ENCODE assay signal across 12 mouse cellular contexts in genomic region chr1:31058861-31059351, GRCm38 (mm10).
DNase-seq lines count a peak whose midpoint lies in the region; ATAC-seq and TF ChIP-seq lines count a peak whose summit lies in the region.
"Had no signal": no experiment of that assay in that cellular context is flagged by ENCODE, and none has a peak within 500 bp of the region (broad histone marks: within the 10 kb centered on the region; RNA-seq: fewer than 3 reads in every experiment).

No protein-coding gene starts in this region.

- H3K27ac ChIP-seq in kidney, adult 2 months (ENCODE audit: insufficient read depth, low read depth, low read length): no peak overlapping the region
- H3K27ac ChIP-seq in intestine, embryonic 14.5 days (ENCODE audit: low read depth): no peak overlapping the region
- no peak overlapping the region for H3K27ac ChIP-seq in heart, embryonic 12.5 days (ENCODE audit: poor library complexity, severe bottlenecking)
- H3K27ac ChIP-seq: midbrain, embryonic 15.5 days had no signal

- H3K9ac ChIP-seq in intestine, embryonic 14.5 days (ENCODE audit: low read length): no peak overlapping the region
- no peak overlapping the region for H3K9ac ChIP-seq in heart, embryonic 12.5 days
- H3K9ac ChIP-seq: midbrain, embryonic 15.5 days had no signal

- no peaks in the 10 kb centered on the region for H3K27me3 ChIP-seq in kidney, adult 2 months (replicated peaks; ENCODE audit: control insufficient read depth, insufficient read depth, low read length)
- no peaks in the 10 kb centered on the region for H3K27me3 ChIP-seq in intestine, embryonic 14.5 days (replicated peaks; ENCODE audit: control insufficient read depth, insufficient read depth, low read length)
- no peaks in the 10 kb centered on the region for H3K27me3 ChIP-seq in heart, embryonic 12.5 days (replicated peaks)
- H3K27me3 ChIP-seq: midbrain, embryonic 15.5 days had no signal

- no peak for TF ChIP-seq CTCF in kidney, adult 2 months (conservative IDR thresholded peaks at IDR 0.05; ENCODE audit: insufficient read depth, insufficient read length, low read depth, low read length)

- H3K9me3 ChIP-seq in intestine, embryonic 14.5 days (ENCODE audit: control insufficient read depth, low read length): no peaks in the 10 kb centered on the region
- H3K9me3 ChIP-seq in heart, embryonic 12.5 days (replicated peaks): no peaks in the 10 kb centered on the region
- H3K9me3 ChIP-seq: midbrain, embryonic 15.5 days had no signal

- no peaks in the 10 kb centered on the region for H3K36me3 ChIP-seq in kidney, adult 2 months (ENCODE audit: control insufficient read depth, insufficient read depth, low read length)
- H3K36me3 ChIP-seq in intestine, embryonic 14.5 days (ENCODE audit: control insufficient read depth, insufficient read depth, low read length): no peaks in the 10 kb centered on the region
- H3K36me3 ChIP-seq in heart, embryonic 12.5 days: no peaks in the 10 kb centered on the region
- H3K36me3 ChIP-seq: midbrain, embryonic 15.5 days had no signal

- DNase-seq in adrenal gland, adult 2 months: peak; percentile 13
- DNase-seq in adrenal gland, postnatal 25 days: no peak
- peak; percentile 5 to 6 for DNase-seq in kidney, postnatal 4 days
- DNase-seq in kidney, adult 2 months: no peak
- peak; percentile 91 for DNase-seq in MN1 (ENCODE audit: low spot score)
- DNase-seq in intestine, embryonic 14.5 days (ENCODE audit: low spot score): no peak
- DNase-seq in embryo, embryonic 11 days: no peak
- DNase-seq: liver; lung, postnatal 36 days had no signal

- H3K4me3 ChIP-seq in kidney, adult 2 months (ENCODE audit: insufficient read depth, low read depth, low read length): no peak overlapping the region
- H3K4me3 ChIP-seq in intestine, embryonic 14.5 days (ENCODE audit: low read depth, low read length): no peak overlapping the region
- H3K4me3 ChIP-seq in heart, embryonic 12.5 days: no peak overlapping the region
- H3K4me3 ChIP-seq: midbrain, embryonic 15.5 days had no signal

- 0 out of 2 replicates have a peak, but pooled peaks cover 3% of the 10 kb centered on the region for H3K4me1 ChIP-seq in kidney, adult 2 months (ENCODE audit: control insufficient read depth, insufficient read depth, low read length)
- H3K4me1 ChIP-seq in intestine, embryonic 14.5 days (replicated peaks; ENCODE audit: control insufficient read depth, insufficient read depth, low read length): peaks cover 5% of the 10 kb centered on the region; the same call in 1 of the 2 replicates
- H3K4me1 ChIP-seq in heart, embryonic 12.5 days (replicated peaks): no peaks in the 10 kb centered on the region
- H3K4me1 ChIP-seq: midbrain, embryonic 15.5 days had no signal

- TF ChIP-seq POLR2A in kidney, adult 2 months (IDR thresholded peaks at IDR 0.05; ENCODE audit: low read depth, low read length): no peak

- H3K4me2 ChIP-seq in intestine, embryonic 14.5 days (ENCODE audit: low read length): no peak overlapping the region
- no peak overlapping the region for H3K4me2 ChIP-seq in heart, embryonic 12.5 days
- H3K4me2 ChIP-seq: midbrain, embryonic 15.5 days had no signal

- ATAC-seq in intestine, embryonic 14.5 days (replicated peaks; ENCODE audit: low FRiP score, low TSS enrichment, low read depth): peak; percentile 80; the same call in 1 of the 2 replicates
- no peak for ATAC-seq in heart, embryonic 12.5 days (ENCODE audit: insufficient number of reproducible peaks, low FRiP score)
- ATAC-seq: activated CD4-positive, CD25-positive, alpha-beta regulatory T cell, adult 4 months; midbrain, embryonic 15.5 days had no signal

- WGBS in kidney, adult 2 months: 40% methylated on average over 2 of the region's 2 CpGs
- WGBS in intestine, embryonic 14.5 days: 51% methylated on average over 2 of the region's 2 CpGs
- WGBS in heart, embryonic 12.5 days: 61% methylated on average over 2 of the region's 2 CpGs

Comparison
In these comparisons a context has a peak if more than half of its experiments do, and no peak if none do; other contexts are left out.
1. DNase-seq: peak in adrenal gland, adult 2 months (single experiment), kidney, postnatal 4 days (2 of 2) and MN1 (single experiment); none in adrenal gland, postnatal 25 days (single experiment), kidney, adult 2 months (single experiment), intestine, embryonic 14.5 days (single experiment) and embryo, embryonic 11 days (single experiment).